Mouse (Mus musculus): ENCODE measurements around the gene Fanca. TPM values are rescaled to one million over a fixed set of nuclear protein-coding genes. Genes with fewer than 3 reads are reported as not detected.
"Not testable (repeated sequence)": the region's sequence is repeated elsewhere in the genome, so short reads cannot be mapped to it uniquely, and the experiment has no call there.

Fanca gene
- polyA plus RNA-seq, 1 experiment from 2014 or later, result 5.4 TPM

- H3K27me3 ChIP-seq (ENCODE audit: control insufficient read depth, insufficient read depth, low read depth, low read length), result no peaks in the 10 kb centered on the region; the same call in none of the 2 replicates
- WGBS, result 2% methylated on average over 57 of the region's 57 CpGs
- no peaks in the 10 kb centered on the region for H3K36me3 ChIP-seq (ENCODE audit: control insufficient read depth, insufficient read depth, low read length)
- no peaks in the 10 kb centered on the region for H3K9me3 ChIP-seq (replicated peaks; ENCODE audit: control insufficient read depth, low read length, poor library complexity, severe bottlenecking)
- H3K4me2 ChIP-seq (ENCODE audit: low read length), result peak within 1 kb of the TSS; percentile 79
- peak; percentile 72 for ATAC-seq
- peak within 1 kb of the TSS; percentile 72 for H3K9ac ChIP-seq (ENCODE audit: low read depth, low read length)
- H3K4me1 ChIP-seq (ENCODE audit: control insufficient read depth, insufficient read depth, low read length), result peaks cover 19% of the 10 kb centered on the region
- H3K4me3 ChIP-seq (ENCODE audit: low read depth, low read length), result peak within 1 kb of the TSS; percentile 49
- H3K27ac ChIP-seq (ENCODE audit: low read length), result peak within 1 kb of the TSS; percentile 47; the same call in 1 of the 2 replicates
Measured at GRCm38 (mm10) chr8:123235520-123236497, 82.6 kb downstream of the Fanca start, which contains the start of gene Spata2l. Gene Spata2l (minus strand): TSS chr8:123236233.

GRCm38 (mm10) chr8:123234918-123235519 is 83.4 kb downstream of the Fanca start:
- peak overlapping the region; percentile 79 for H3K4me2 ChIP-seq (ENCODE audit: low read length)
- peak; percentile 42; the same call in 1 of the 2 replicates for ATAC-seq
- H3K4me3 ChIP-seq (ENCODE audit: low read depth, low read length), result peak overlapping the region; percentile 49
- H3K27ac ChIP-seq (ENCODE audit: low read length), result no peak overlapping the region
- peaks cover 19% of the 10 kb centered on the region for H3K4me1 ChIP-seq (ENCODE audit: control insufficient read depth, insufficient read depth, low read length)
- H3K27me3 ChIP-seq (ENCODE audit: control insufficient read depth, insufficient read depth, low read depth, low read length), result no peaks in the 10 kb centered on the region; the same call in none of the 2 replicates
- WGBS, result 31% methylated on average over 13 of the region's 13 CpGs
- no peaks in the 10 kb centered on the region for H3K36me3 ChIP-seq (ENCODE audit: control insufficient read depth, insufficient read depth, low read length)
- no peaks in the 10 kb centered on the region for H3K9me3 ChIP-seq (replicated peaks; ENCODE audit: control insufficient read depth, low read length, poor library complexity, severe bottlenecking)
- H3K9ac ChIP-seq (ENCODE audit: low read depth, low read length), result peak overlapping the region; percentile 72

GRCm38 (mm10) chr8:123233760-123234159 is 84.6 kb downstream of the Fanca start:
- no peak for ATAC-seq
- no peak overlapping the region for H3K27ac ChIP-seq (ENCODE audit: low read length)
- H3K4me1 ChIP-seq (ENCODE audit: control insufficient read depth, insufficient read depth, low read length), result peaks cover 19% of the 10 kb centered on the region
- no peak overlapping the region for H3K4me2 ChIP-seq (ENCODE audit: low read length)
- no peak overlapping the region for H3K9ac ChIP-seq (ENCODE audit: low read depth, low read length)
- no peak overlapping the region for H3K4me3 ChIP-seq (ENCODE audit: low read depth, low read length)
- 82% methylated on average over 11 of the region's 11 CpGs for WGBS
- peaks cover 7% of the 10 kb centered on the region for H3K36me3 ChIP-seq (ENCODE audit: control insufficient read depth, insufficient read depth, low read length)
- no peaks in the 10 kb centered on the region for H3K9me3 ChIP-seq (replicated peaks; ENCODE audit: control insufficient read depth, low read length, poor library complexity, severe bottlenecking)
- no peaks in the 10 kb centered on the region; the same call in none of the 2 replicates for H3K27me3 ChIP-seq (ENCODE audit: control insufficient read depth, insufficient read depth, low read depth, low read length)

- ATAC-seq, result no peak
- Histone ChIP-seq H3K4me2 (ENCODE audit: low read length) (no peak overlapping the region), H3K9me3 (replicated peaks; ENCODE audit: control insufficient read depth, low read length, poor library complexity, severe bottlenecking) (no peaks in the 10 kb centered on the region), H3K9ac (ENCODE audit: low read depth, low read length) (no peak overlapping the region), H3K36me3 (ENCODE audit: control insufficient read depth, insufficient read depth, low read length) (peaks cover 10% of the 10 kb centered on the region), H3K27me3 (ENCODE audit: control insufficient read depth, insufficient read depth, low read depth, low read length) (no peaks in the 10 kb centered on the region; the same call in none of the 2 replicates), H3K4me1 (ENCODE audit: control insufficient read depth, insufficient read depth, low read length) (peaks cover 19% of the 10 kb centered on the region), H3K4me3 (ENCODE audit: low read depth, low read length) (no peak overlapping the region), H3K27ac (ENCODE audit: low read length) (no peak overlapping the region)
- WGBS, result 53% methylated on average over 12 of the region's 13 CpGs
Measured at GRCm38 (mm10) chr8:123233300-123233699, 85.1 kb downstream of the Fanca start.

- WGBS, result 44% methylated on average over 7 of the region's 7 CpGs
- H3K4me2 ChIP-seq (ENCODE audit: low read length), result no peak overlapping the region
- no peak for ATAC-seq
- no peak overlapping the region for H3K4me3 ChIP-seq (ENCODE audit: low read depth, low read length)
- peaks cover 14% of the 10 kb centered on the region for H3K36me3 ChIP-seq (ENCODE audit: control insufficient read depth, insufficient read depth, low read length)
- no peaks in the 10 kb centered on the region; the same call in none of the 2 replicates for H3K27me3 ChIP-seq (ENCODE audit: control insufficient read depth, insufficient read depth, low read depth, low read length)
- H3K9ac ChIP-seq (ENCODE audit: low read depth, low read length), result no peak overlapping the region
- H3K27ac ChIP-seq (ENCODE audit: low read length), result no peak overlapping the region
- no peaks in the 10 kb centered on the region for H3K9me3 ChIP-seq (replicated peaks; ENCODE audit: control insufficient read depth, low read length, poor library complexity, severe bottlenecking)
- peaks cover 19% of the 10 kb centered on the region for H3K4me1 ChIP-seq (ENCODE audit: control insufficient read depth, insufficient read depth, low read length)
Measured at GRCm38 (mm10) chr8:123232553-123232952, 85.8 kb downstream of the Fanca start.

GRCm38 (mm10) chr8:123231742-123232141 is 86.6 kb downstream of the Fanca start:
- Histone ChIP-seq H3K36me3 (ENCODE audit: control insufficient read depth, insufficient read depth, low read length) (peaks cover 14% of the 10 kb centered on the region), H3K4me1 (ENCODE audit: control insufficient read depth, insufficient read depth, low read length) (peaks cover 19% of the 10 kb centered on the region), H3K9me3 (replicated peaks; ENCODE audit: control insufficient read depth, low read length, poor library complexity, severe bottlenecking) (no peaks in the 10 kb centered on the region), H3K4me3 (ENCODE audit: low read depth, low read length) (no peak overlapping the region), H3K27me3 (ENCODE audit: control insufficient read depth, insufficient read depth, low read depth, low read length) (no peaks in the 10 kb centered on the region; the same call in none of the 2 replicates), H3K9ac (ENCODE audit: low read depth, low read length) (no peak overlapping the region), H3K27ac (ENCODE audit: low read length) (no peak overlapping the region), H3K4me2 (ENCODE audit: low read length) (no peak overlapping the region)
- WGBS, result 54% methylated on average over 5 of the region's 5 CpGs
- no peak for ATAC-seq

- not testable (repeated sequence) for H3K27me3 ChIP-seq (ENCODE audit: control insufficient read depth, insufficient read depth, low read depth, low read length); H3K9me3 ChIP-seq (replicated peaks; ENCODE audit: control insufficient read depth, low read length, poor library complexity, severe bottlenecking); H3K4me2 ChIP-seq (ENCODE audit: low read length); ATAC-seq; H3K4me3 ChIP-seq (ENCODE audit: low read depth, low read length); H3K27ac ChIP-seq (ENCODE audit: low read length); H3K9ac ChIP-seq (ENCODE audit: low read depth, low read length)
- H3K4me1 ChIP-seq (ENCODE audit: control insufficient read depth, insufficient read depth, low read length), result peaks cover 12% of the 10 kb centered on the region
- 92% methylated on average over 9 of the region's 11 CpGs for WGBS
- H3K36me3 ChIP-seq (ENCODE audit: control insufficient read depth, insufficient read depth, low read length), result peaks cover 14% of the 10 kb centered on the region
Measured at GRCm38 (mm10) chr8:123230326-123230725, 88.0 kb downstream of the Fanca start.

- Histone ChIP-seq H3K36me3 (ENCODE audit: control insufficient read depth, insufficient read depth, low read length) (peaks cover 14% of the 10 kb centered on the region), H3K4me3 (ENCODE audit: low read depth, low read length) (no peak overlapping the region), H3K27me3 (ENCODE audit: control insufficient read depth, insufficient read depth, low read depth, low read length) (no peaks in the 10 kb centered on the region), H3K9ac (ENCODE audit: low read depth, low read length) (no peak overlapping the region), H3K4me1 (ENCODE audit: control insufficient read depth, insufficient read depth, low read length) (peaks cover 11% of the 10 kb centered on the region), H3K27ac (ENCODE audit: low read length) (no peak overlapping the region), H3K4me2 (ENCODE audit: low read length) (no peak overlapping the region), H3K9me3 (replicated peaks; ENCODE audit: control insufficient read depth, low read length, poor library complexity, severe bottlenecking) (no peaks in the 10 kb centered on the region)
- no peak for ATAC-seq
- 100% methylated on average over 1 of the region's 1 CpGs for WGBS
Measured at GRCm38 (mm10) chr8:123228416-123228815, 90.0 kb downstream of the Fanca start.

Data from midbrain, embryonic 16.5 days (tissue).